Mouse (Mus musculus) myocyte (in vitro differentiated cells): ENCODE measurements around the gene Tmprss3.

Experiments used
- CEBPB ChIP-seq: IDR thresholded peaks from 2 replicates; pipeline ENCODE4 v1.6.1; 2011; ENCODE audit warnings: mild to moderate bottlenecking, moderate library complexity; ENCODE audit not compliant: poor library complexity, insufficient read depth, severe bottlenecking
- E2F4 ChIP-seq: IDR thresholded peaks from one replicate; pipeline ENCODE4 v1.6.1; 2011; ENCODE audit warnings: mild to moderate bottlenecking, control low read depth, moderate library complexity; ENCODE audit not compliant: insufficient read depth
- MAX ChIP-seq: IDR thresholded peaks from one replicate; pipeline ENCODE4 v1.6.1; 2011; ENCODE audit warnings: low read depth, mild to moderate bottlenecking, control low read depth
- MYOD1 ChIP-seq, 3 experiments: IDR thresholded peaks; one replicate each; pipeline ENCODE4 v1.6.1; 2011; ENCODE audit warnings: control low read depth in 2 of 3, low read depth in 2 of 3, mild to moderate bottlenecking in 2 of 3, moderate library complexity in 1 of 3; ENCODE audit not compliant: insufficient read length in 2 of 3, control insufficient read depth in 1 of 3
- POLR2A ChIP-seq: IDR thresholded peaks from one replicate; pipeline ENCODE4 v1.6.1; 2011; ENCODE audit warnings: low read depth, mild to moderate bottlenecking, control low read depth, moderate library complexity; ENCODE audit not compliant: insufficient read length
- POLR2AphosphoS2 ChIP-seq: IDR thresholded peaks from one replicate; pipeline ENCODE4 v1.6.1; 2011; ENCODE audit warnings: low read depth, control low read depth; ENCODE audit not compliant: insufficient read length
- REST ChIP-seq: IDR thresholded peaks from one replicate; pipeline ENCODE4 v1.6.1; 2011; ENCODE audit warnings: mild to moderate bottlenecking, control low read depth, moderate library complexity; ENCODE audit not compliant: insufficient read depth, insufficient read length
- TCF12 ChIP-seq: IDR thresholded peaks from one replicate; pipeline ENCODE4 v1.6.1; 2011; ENCODE audit warnings: mild to moderate bottlenecking, control low read depth; ENCODE audit not compliant: poor library complexity, insufficient read depth, severe bottlenecking
- TCF3 ChIP-seq: IDR thresholded peaks from one replicate; pipeline ENCODE4 v1.6.1; 2011; ENCODE audit warnings: low read depth, control low read depth; ENCODE audit not compliant: insufficient read length
- USF1 ChIP-seq: IDR thresholded peaks from one replicate; pipeline ENCODE4 v1.6.1; 2011; ENCODE audit warnings: low read depth, mild to moderate bottlenecking, control low read depth, moderate library complexity

- no peak for TF ChIP-seq E2F4
- TF ChIP-seq TCF12 = no peak
- no peak for TF ChIP-seq MYOD1 (IDR thresholded peaks at IDR 0.05; ENCODE audit: control insufficient read depth in 1 of 3, insufficient read length in 2 of 3, low read depth in 2 of 3)
- no peak for TF ChIP-seq MAX
- TF ChIP-seq POLR2A = no peak
- TF ChIP-seq USF1 = no peak
- TF ChIP-seq REST = no peak
- no peak for TF ChIP-seq POLR2AphosphoS2
- no peak for TF ChIP-seq TCF3
- no peak for TF ChIP-seq CEBPB
Observed at GRCm38 (mm10) chr17:31136821-31137220, 62.0 kb downstream of the Tmprss3 start.
